Mouse (Mus musculus) gastrocnemius, postnatal 14 days (tissue): Measurements from ENCODE around the gene Olfr1355. TPM values are rescaled to one million over a fixed set of nuclear protein-coding genes. Genes with fewer than 3 reads are reported as not detected.
"Not testable (repeated sequence)": the region's sequence is repeated elsewhere in the genome, so short reads cannot be mapped to it uniquely, and the experiment has no call there.

Experiments used
- DNase-seq: peaks from one replicate; pipeline ENCODE4 v3.0.0; 2021; ENCODE audit warnings: mixed read lengths
- intact Hi-C: fragments of 180-260 bp; cut with DNase I; formaldehyde crosslinking; loops from one replicate; pipeline ENCODE4 v1.15.1; 2025; ENCODE audit warnings: low total_unique reads
- long read RNA-seq, 2 experiments: library from polyadenylated mRNA; stranded (forward); transcript quantifications; one replicate each; pipeline ENCODE4 v2.0.0; 2021
- total RNA-seq, 2 experiments: library from RNA; stranded (reverse); gene quantifications; 2 replicates each; pipeline ENCODE4 v1.2.3; 2021

Olfr1355 gene
- not detected for total RNA-seq
- long read RNA-seq, experiment 1, result 0 reads
- long read RNA-seq, experiment 2, result 0 reads

DNA sequence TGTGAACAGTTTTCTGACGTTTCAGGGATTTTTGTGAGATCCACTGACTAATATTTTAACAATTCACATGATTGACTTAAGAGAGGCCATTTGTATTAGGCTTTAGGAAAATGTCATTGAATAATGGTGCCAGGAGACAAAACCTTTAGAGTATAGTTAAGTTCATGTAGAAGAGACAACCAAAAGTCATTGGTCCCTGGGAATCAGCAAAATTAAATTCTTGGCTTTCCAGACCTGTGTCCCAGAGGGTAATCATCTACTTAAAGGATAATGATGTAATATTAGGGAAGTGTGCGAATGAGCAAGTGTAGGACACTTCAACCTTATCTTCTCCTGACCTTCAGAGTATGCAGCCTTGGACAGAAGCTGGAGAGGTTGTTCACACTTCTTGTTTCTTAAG lies at the start of gene Olfr1355:
Gene Olfr1355, plus strand, starts transcription at position 301 of the 400 bp plus-strand sequence.
- intact Hi-C loops, result no loop called here
- no peak for DNase-seq

DNA sequence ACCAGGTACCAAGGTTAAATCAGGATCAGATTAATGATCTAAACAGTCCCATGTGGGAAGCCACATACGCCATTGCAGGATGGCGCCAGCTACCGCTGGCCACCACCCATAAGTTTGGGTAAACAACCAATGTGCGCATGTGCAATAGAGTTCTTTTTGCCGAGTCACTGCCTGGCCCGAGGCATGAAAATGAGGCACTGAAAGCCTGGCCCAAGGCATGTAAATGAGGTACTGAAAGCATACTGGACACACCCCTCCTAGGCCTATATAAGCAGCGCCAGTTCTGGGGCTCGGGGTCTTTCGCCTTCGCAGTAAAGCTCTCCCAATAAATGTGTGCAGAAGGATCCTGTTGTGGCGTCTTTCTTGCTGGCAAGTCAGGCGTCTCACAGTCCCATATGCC lies 34.9 kb upstream of the Olfr1355 start:
- intact Hi-C loops, result not testable (repeated sequence)

DNA sequence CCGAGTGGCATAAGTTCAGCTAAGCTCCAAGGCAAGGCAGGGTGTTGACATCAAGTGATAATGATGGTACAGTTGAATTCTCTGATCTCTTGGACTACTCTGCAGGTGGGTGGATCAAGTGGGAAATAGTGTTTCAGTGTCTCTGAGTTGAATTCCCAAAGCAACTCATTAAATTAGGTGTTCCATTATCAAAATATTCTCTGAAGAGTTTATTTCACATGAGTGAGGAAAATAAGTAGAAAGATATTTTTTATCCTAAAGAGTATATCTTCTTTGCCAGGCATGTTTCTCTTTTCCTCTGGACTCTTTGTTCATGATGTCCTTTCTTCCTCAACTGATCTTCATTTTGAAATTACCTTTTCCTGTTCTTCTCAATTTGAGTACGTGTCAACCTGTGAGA lies 23.3 kb upstream of the Olfr1355 start, which contains the start of gene Olfr1356:
Gene Olfr1356, minus strand, starts transcription at position 101 of the 400 bp plus-strand sequence.
- DNase-seq, result no peak
- intact Hi-C loops, result no loop called here

More for the DNA sequence above, 34.9 kb upstream of the Olfr1355 start:
- not testable (repeated sequence) for DNase-seq

DNA sequence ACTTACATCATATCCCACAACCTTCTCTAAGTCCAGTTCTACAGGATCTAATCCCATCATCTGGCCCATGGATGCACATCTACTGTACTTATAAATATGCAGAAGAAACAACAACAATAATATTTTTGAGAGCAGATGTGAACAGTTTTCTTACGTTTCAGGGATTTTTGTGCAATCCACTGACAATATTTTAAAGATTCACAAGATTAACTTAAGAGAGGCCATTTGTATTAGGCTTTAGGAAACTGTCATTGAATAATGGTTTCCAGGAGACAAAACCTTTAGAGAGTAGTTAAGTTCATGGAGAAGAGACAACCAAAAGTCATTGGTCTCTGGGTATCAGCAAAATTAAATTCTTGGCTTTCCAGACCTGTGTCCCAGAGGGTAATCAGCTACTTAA lies 37.5 kb downstream of the Olfr1355 start, which contains the start of gene Olfr1354:
Gene Olfr1354, plus strand, starts transcription at position 301 of the 400 bp plus-strand sequence.
- intact Hi-C loops, DNase-seq: not testable (repeated sequence)

Other genes with a start within 250 kb of the Olfr1355 start
- not detected for gene Casp14, start 157.2 kb upstream of the Olfr1355 start, total RNA-seq
- not detected for gene Ccdc105, start 122.5 kb upstream of the Olfr1355 start, total RNA-seq
- gene Slc1a6, start 95.0 kb upstream of the Olfr1355 start, total RNA-seq, result under 1 TPM in 1 of 2 experiments, not detected in 1; 0.14 TPM
- gene Olfr1356, start 23.4 kb upstream of the Olfr1355 start, total RNA-seq, result not detected
- not detected for gene Olfr1354, start 37.6 kb downstream of the Olfr1355 start, total RNA-seq
- gene Olfr8, start 75.1 kb downstream of the Olfr1355 start, total RNA-seq, result not detected
- gene Olfr1353, start 87.8 kb downstream of the Olfr1355 start, total RNA-seq, result not detected
- gene Olfr1352, start 105.5 kb downstream of the Olfr1355 start, total RNA-seq, result not detected
- not detected for gene Olfr1351, start 136.9 kb downstream of the Olfr1355 start, total RNA-seq
- gene Olfr57, start 153.2 kb downstream of the Olfr1355 start, total RNA-seq, result not detected
- gene 2610008E11Rik, start 222.1 kb downstream of the Olfr1355 start, total RNA-seq, result 10 to 100 TPM in 1 of 2 experiments, 1 to 10 TPM in 1; 9.6 to 10.5 TPM